Mouse (Mus musculus): ENCODE measurements around the gene Rac1. TPM values are rescaled to one million over a fixed set of nuclear protein-coding genes. Genes with fewer than 3 reads are reported as not detected.
A peak's percentile ranks its signal among the peaks of the same experiment; 100 is the strongest.

The Rac1 gene
- polyA plus RNA-seq, 1 experiment from 2014 or later: 534 TPM

- Histone ChIP-seq H3K4me3 (ENCODE audit: low read depth, low read length) (no peak overlapping the region), H3K9me3 (ENCODE audit: control insufficient read depth, low read length) (no peaks in the 10 kb centered on the region), H3K9ac (ENCODE audit: low read depth, low read length) (no peak overlapping the region), H3K36me3 (ENCODE audit: control insufficient read depth, insufficient read depth, low read length) (no peaks in the 10 kb centered on the region), H3K4me1 (ENCODE audit: control insufficient read depth, insufficient read depth, low read length) (no peaks in the 10 kb centered on the region), H3K27me3 (replicated peaks; ENCODE audit: control insufficient read depth, insufficient read depth, low read length) (no peaks in the 10 kb centered on the region), H3K27ac (replicated peaks; ENCODE audit: low read depth, low read length) (no peak overlapping the region), H3K4me2 (ENCODE audit: low read depth, low read length) (no peak overlapping the region)
- DNase-seq (ENCODE audit: low spot score) (no peak), ATAC-seq (ENCODE audit: low read depth) (no peak)
- 25% methylated on average over 2 of the region's 2 CpGs for WGBS
Measured at GRCm38 (mm10) chr5:143537022-143537421, 9.2 kb upstream of the Rac1 start.

GRCm38 (mm10) chr5:143534922-143535321 lies 7.1 kb upstream of the Rac1 start:
- no peak overlapping the region for H3K27ac ChIP-seq (replicated peaks; ENCODE audit: low read depth, low read length)
- H3K4me2 ChIP-seq (ENCODE audit: low read depth, low read length): no peak overlapping the region
- ATAC-seq (ENCODE audit: low read depth): no peak
- H3K27me3 ChIP-seq (replicated peaks; ENCODE audit: control insufficient read depth, insufficient read depth, low read length): no peaks in the 10 kb centered on the region
- 74% methylated on average over 4 of the region's 4 CpGs for WGBS
- H3K36me3 ChIP-seq (ENCODE audit: control insufficient read depth, insufficient read depth, low read length): no peaks in the 10 kb centered on the region
- H3K9me3 ChIP-seq (ENCODE audit: control insufficient read depth, low read length): no peaks in the 10 kb centered on the region
- no peaks in the 10 kb centered on the region for H3K4me1 ChIP-seq (ENCODE audit: control insufficient read depth, insufficient read depth, low read length)
- no peak overlapping the region for H3K4me3 ChIP-seq (ENCODE audit: low read depth, low read length)
- DNase-seq (ENCODE audit: low spot score): no peak
- H3K9ac ChIP-seq (ENCODE audit: low read depth, low read length): no peak overlapping the region

- Histone ChIP-seq H3K9me3 (ENCODE audit: control insufficient read depth, low read length) (no peaks in the 10 kb centered on the region), H3K4me1 (ENCODE audit: control insufficient read depth, insufficient read depth, low read length) (peaks cover 10% of the 10 kb centered on the region), H3K4me2 (ENCODE audit: low read depth, low read length) (no peak overlapping the region), H3K4me3 (ENCODE audit: low read depth, low read length) (no peak overlapping the region), H3K27ac (replicated peaks; ENCODE audit: low read depth, low read length) (no peak overlapping the region), H3K27me3 (replicated peaks; ENCODE audit: control insufficient read depth, insufficient read depth, low read length) (no peaks in the 10 kb centered on the region), H3K9ac (ENCODE audit: low read depth, low read length) (no peak overlapping the region), H3K36me3 (ENCODE audit: control insufficient read depth, insufficient read depth, low read length) (no peaks in the 10 kb centered on the region)
- WGBS: 46% methylated on average over 7 of the region's 7 CpGs
- DNase-seq (ENCODE audit: low spot score): no peak
- ATAC-seq (ENCODE audit: low read depth): no peak
Measured at GRCm38 (mm10) chr5:143530715-143531114, 2.9 kb upstream of the Rac1 start.

GRCm38 (mm10) chr5:143528308-143528683 lies 460 bp upstream of the Rac1 start:
- Histone ChIP-seq H3K9me3 (ENCODE audit: control insufficient read depth, low read length) (no peaks in the 10 kb centered on the region), H3K4me2 (ENCODE audit: low read depth, low read length) (peak overlapping the region; percentile 90), H3K27me3 (replicated peaks; ENCODE audit: control insufficient read depth, insufficient read depth, low read length) (no peaks in the 10 kb centered on the region), H3K36me3 (ENCODE audit: control insufficient read depth, insufficient read depth, low read length) (peaks cover 4% of the 10 kb centered on the region; the same call in 1 of the 2 replicates), H3K27ac (replicated peaks; ENCODE audit: low read depth, low read length) (peak overlapping the region; percentile 99), H3K9ac (ENCODE audit: low read depth, low read length) (peak overlapping the region; percentile 100), H3K4me3 (ENCODE audit: low read depth, low read length) (peak overlapping the region; percentile 98), H3K4me1 (ENCODE audit: control insufficient read depth, insufficient read depth, low read length) (peaks cover 21% of the 10 kb centered on the region)
- DNase-seq (ENCODE audit: low spot score): no peak
- 13% methylated on average over 7 of the region's 7 CpGs for WGBS
- ATAC-seq (ENCODE audit: low read depth): peak; percentile 15; the same call in 1 of the 2 replicates

- Histone ChIP-seq H3K9ac (ENCODE audit: low read depth, low read length) (peak overlapping the region; percentile 100), H3K4me1 (ENCODE audit: control insufficient read depth, insufficient read depth, low read length) (peaks cover 21% of the 10 kb centered on the region), H3K27me3 (replicated peaks; ENCODE audit: control insufficient read depth, insufficient read depth, low read length) (no peaks in the 10 kb centered on the region), H3K27ac (replicated peaks; ENCODE audit: low read depth, low read length) (peak overlapping the region; percentile 99), H3K36me3 (ENCODE audit: control insufficient read depth, insufficient read depth, low read length) (peaks cover 4% of the 10 kb centered on the region; the same call in 1 of the 2 replicates), H3K9me3 (ENCODE audit: control insufficient read depth, low read length) (no peaks in the 10 kb centered on the region), H3K4me2 (ENCODE audit: low read depth, low read length) (peak overlapping the region; percentile 90), H3K4me3 (ENCODE audit: low read depth, low read length) (peak overlapping the region; percentile 98)
- DNase-seq (ENCODE audit: low spot score): peak; percentile 74
- no peak for ATAC-seq (ENCODE audit: low read depth)
- 2% methylated on average over 28 of the region's 28 CpGs for WGBS
Measured at GRCm38 (mm10) chr5:143526698-143527331, 1.0 kb downstream of the Rac1 start.

GRCm38 (mm10) chr5:143525454-143526225 lies 2.2 kb downstream of the Rac1 start:
- Histone ChIP-seq H3K27ac (replicated peaks; ENCODE audit: low read depth, low read length) (peak overlapping the region; percentile 39; the same call in 1 of the 2 replicates), H3K4me3 (ENCODE audit: low read depth, low read length) (peak overlapping the region; percentile 98), H3K4me1 (ENCODE audit: control insufficient read depth, insufficient read depth, low read length) (peaks cover 21% of the 10 kb centered on the region), H3K27me3 (replicated peaks; ENCODE audit: control insufficient read depth, insufficient read depth, low read length) (no peaks in the 10 kb centered on the region), H3K9me3 (ENCODE audit: control insufficient read depth, low read length) (no peaks in the 10 kb centered on the region), H3K4me2 (ENCODE audit: low read depth, low read length) (peak overlapping the region; percentile 90), H3K36me3 (ENCODE audit: control insufficient read depth, insufficient read depth, low read length) (peaks cover 4% of the 10 kb centered on the region), H3K9ac (ENCODE audit: low read depth, low read length) (peak overlapping the region; percentile 100)
- no peak for ATAC-seq (ENCODE audit: low read depth)
- DNase-seq (ENCODE audit: low spot score): peak; percentile 56
- 39% methylated on average over 7 of the region's 7 CpGs for WGBS

GRCm38 (mm10) chr5:143522882-143523281 lies 5.0 kb downstream of the Rac1 start:
- Histone ChIP-seq H3K4me2 (ENCODE audit: low read depth, low read length) (no peak overlapping the region), H3K4me3 (ENCODE audit: low read depth, low read length) (no peak overlapping the region), H3K36me3 (ENCODE audit: control insufficient read depth, insufficient read depth, low read length) (peaks cover 12% of the 10 kb centered on the region), H3K27me3 (replicated peaks; ENCODE audit: control insufficient read depth, insufficient read depth, low read length) (no peaks in the 10 kb centered on the region), H3K4me1 (ENCODE audit: control insufficient read depth, insufficient read depth, low read length) (peaks cover 25% of the 10 kb centered on the region), H3K9ac (ENCODE audit: low read depth, low read length) (no peak overlapping the region), H3K27ac (replicated peaks; ENCODE audit: low read depth, low read length) (no peak overlapping the region), H3K9me3 (ENCODE audit: control insufficient read depth, low read length) (no peaks in the 10 kb centered on the region)
- WGBS: 93% methylated on average over 3 of the region's 3 CpGs
- ATAC-seq (ENCODE audit: low read depth) (no peak), DNase-seq (ENCODE audit: low spot score) (no peak)

- WGBS: 74% methylated on average over 2 of the region's 2 CpGs
- no peak for DNase-seq (ENCODE audit: low spot score)
- Histone ChIP-seq H3K36me3 (ENCODE audit: control insufficient read depth, insufficient read depth, low read length) (peaks cover 27% of the 10 kb centered on the region), H3K9me3 (ENCODE audit: control insufficient read depth, low read length) (no peaks in the 10 kb centered on the region), H3K27me3 (replicated peaks; ENCODE audit: control insufficient read depth, insufficient read depth, low read length) (no peaks in the 10 kb centered on the region), H3K4me1 (ENCODE audit: control insufficient read depth, insufficient read depth, low read length) (peaks cover 16% of the 10 kb centered on the region), H3K4me2 (ENCODE audit: low read depth, low read length) (no peak overlapping the region), H3K27ac (replicated peaks; ENCODE audit: low read depth, low read length) (no peak overlapping the region), H3K4me3 (ENCODE audit: low read depth, low read length) (no peak overlapping the region), H3K9ac (ENCODE audit: low read depth, low read length) (no peak overlapping the region)
- no peak for ATAC-seq (ENCODE audit: low read depth)
Measured at GRCm38 (mm10) chr5:143520415-143520814, 7.4 kb downstream of the Rac1 start.
